Mouse (Mus musculus): ENCODE results near the gene Slco2a1. TPM values are rescaled to one million over a fixed set of nuclear protein-coding genes. Genes with fewer than 3 reads are reported as not detected.

The Slco2a1 gene
- total and polyA plus RNA-seq, 3 experiments = 0.14 TPM; not detected in 2

- no peaks in the 10 kb centered on the region for H3K9me3 ChIP-seq (replicated peaks; ENCODE audit: low read length)
- H3K4me1 ChIP-seq (ENCODE audit: control insufficient read depth in 1 of 2, insufficient read depth in 2 of 2) = peaks cover 31 to 77% of the 10 kb centered on the region in 2 experiments
- H3K36me3 ChIP-seq (replicated peaks in 1 of 2; ENCODE audit: control insufficient read depth in 1 of 2, insufficient read depth in 1 of 2, low read length in 1 of 2) = no peaks in the 10 kb centered on the region
- no peak overlapping the region for H3K4me3 ChIP-seq (replicated peaks in 1 of 3; ENCODE audit: low read depth in 2 of 3, low read length in 2 of 3, poor library complexity in 1 of 3)
- in situ Hi-C loops (cut with MboI; ENCODE audit: low pct_ligation_motif_present, low pct_unique_long_range_greater_than_20kb, low sequenced_read_pairs) (no loop called here), dilution Hi-C loops (cut with MboI; ENCODE audit: extremely low pct_ligation_motif_present, extremely low pct_unique_long_range_greater_than_20kb, low sequenced_read_pairs) (no loop called here)
- no peaks in the 10 kb centered on the region for H3K27me3 ChIP-seq (replicated peaks)
- DNase-seq (ENCODE audit: extremely low read depth) = no peak
- no peak overlapping the region for H3K27ac ChIP-seq (ENCODE audit: insufficient read depth, low read depth)
- no peak overlapping the region for H3K9ac ChIP-seq (ENCODE audit: insufficient read depth, low read depth)
- TF ChIP-seq JUND (conservative IDR thresholded peaks at IDR 0.05; ENCODE audit: low read depth, low read length) = no peak
- TF ChIP-seq RCOR1 (conservative IDR thresholded peaks at IDR 0.05; ENCODE audit: low read depth, low read length) = no peak
- no peak for TF ChIP-seq EP300 (IDR thresholded peaks at IDR 0.05; ENCODE audit: low read length)
- no peak for TF ChIP-seq TCF12 (IDR thresholded peaks at IDR 0.05; ENCODE audit: low read depth, low read length)
- TF ChIP-seq MAFK (IDR thresholded peaks at IDR 0.05; ENCODE audit: insufficient replicate concordance, low read length) = no peak
- TF ChIP-seq CHD1 (IDR thresholded peaks at IDR 0.05; ENCODE audit: low read depth, low read length) = no peak
- TF ChIP-seq TBP (conservative IDR thresholded peaks at IDR 0.05; ENCODE audit: low read depth, low read length) = no peak
- no peak for TF ChIP-seq CTCF (conservative IDR thresholded peaks at IDR 0.05 in 1 of 2, IDR thresholded peaks at IDR 0.05 in 1 of 2; ENCODE audit: low read depth in 2 of 2, low read length in 2 of 2)
- TF ChIP-seq ZC3H11A (IDR thresholded peaks at IDR 0.05; ENCODE audit: low read depth, low read length) = no peak
- no peak for TF ChIP-seq E2F4 (IDR thresholded peaks at IDR 0.05; ENCODE audit: insufficient replicate concordance, low read depth, low read length)
- TF ChIP-seq USF1 (IDR thresholded peaks at IDR 0.05; ENCODE audit: low read depth, low read length) = no peak
- TF ChIP-seq KAT2A (IDR thresholded peaks at IDR 0.05; ENCODE audit: insufficient replicate concordance, low read length) = no peak
- no peak for TF ChIP-seq MAX (IDR thresholded peaks at IDR 0.05; ENCODE audit: low read length)
- TF ChIP-seq UBTF (IDR thresholded peaks at IDR 0.05; ENCODE audit: low read depth, low read length) = no peak
- H3K4me2 ChIP-seq (ENCODE audit: insufficient read depth, low read depth, poor library complexity, severe bottlenecking) = no peak overlapping the region
- no peaks in the 10 kb centered on the region for H3K79me2 ChIP-seq (replicated peaks; ENCODE audit: control insufficient read depth, extremely low read depth, insufficient read depth, poor library complexity, severe bottlenecking)
Observed at GRCm38 (mm10) chr9:103141266-103141665, 152.8 kb downstream of the Slco2a1 start.

GRCm38 (mm10) chr9:103143881-103144280 is 155.4 kb downstream of the Slco2a1 start:
- no peaks in the 10 kb centered on the region for H3K27me3 ChIP-seq (replicated peaks)
- dilution Hi-C loops (cut with MboI; ENCODE audit: extremely low pct_ligation_motif_present, extremely low pct_unique_long_range_greater_than_20kb, low sequenced_read_pairs) = no loop called here
- no peak for TF ChIP-seq MYC (IDR thresholded peaks at IDR 0.05; ENCODE audit: low read depth, low read length)
- TF ChIP-seq ZNF384 (IDR thresholded peaks at IDR 0.05; ENCODE audit: low read depth, low read length) = no peak
- no peak for TF ChIP-seq ELF1 (IDR thresholded peaks at IDR 0.05; ENCODE audit: low read depth, low read length)
- TF ChIP-seq NELFE (IDR thresholded peaks at IDR 0.05; ENCODE audit: low read depth, low read length) = no peak
- TF ChIP-seq MXI1 (IDR thresholded peaks at IDR 0.05; ENCODE audit: low read depth, low read length) = no peak
- no peak for TF ChIP-seq KAT2A (IDR thresholded peaks at IDR 0.05; ENCODE audit: insufficient replicate concordance, low read length)
- no peak for TF ChIP-seq MAZ (IDR thresholded peaks at IDR 0.05; ENCODE audit: low read depth, low read length)
- no peak for TF ChIP-seq CHD1 (IDR thresholded peaks at IDR 0.05; ENCODE audit: low read depth, low read length)
- TF ChIP-seq TCF12 (IDR thresholded peaks at IDR 0.05; ENCODE audit: low read depth, low read length) = no peak
- no peak for TF ChIP-seq UBTF (IDR thresholded peaks at IDR 0.05; ENCODE audit: low read depth, low read length)
- TF ChIP-seq BHLHE40 (IDR thresholded peaks at IDR 0.05; ENCODE audit: low read depth, low read length) = no peak
- TF ChIP-seq USF2 (conservative IDR thresholded peaks at IDR 0.05; ENCODE audit: low read depth, low read length) = no peak
- no peak for TF ChIP-seq ZMIZ1 (IDR thresholded peaks at IDR 0.05; ENCODE audit: low read depth, low read length)
- TF ChIP-seq POLR2AphosphoS2 (IDR thresholded peaks at IDR 0.05; ENCODE audit: low read depth, low read length) = no peak
- TF ChIP-seq MEF2A (IDR thresholded peaks at IDR 0.05; ENCODE audit: borderline replicate concordance, low read depth, low read length) = no peak
- TF ChIP-seq SIN3A (IDR thresholded peaks at IDR 0.05; ENCODE audit: low read length) = no peak
- no peak for TF ChIP-seq USF1 (IDR thresholded peaks at IDR 0.05; ENCODE audit: low read depth, low read length)
- no peaks in the 10 kb centered on the region for H3K9me3 ChIP-seq (replicated peaks; ENCODE audit: low read length)
- H3K79me2 ChIP-seq (replicated peaks; ENCODE audit: control insufficient read depth, extremely low read depth, insufficient read depth, poor library complexity, severe bottlenecking) = no peaks in the 10 kb centered on the region
- no peaks in the 10 kb centered on the region for H3K36me3 ChIP-seq (replicated peaks in 1 of 2; ENCODE audit: control insufficient read depth in 1 of 2, insufficient read depth in 1 of 2, low read length in 1 of 2)
- no peak overlapping the region for H3K4me2 ChIP-seq (ENCODE audit: insufficient read depth, low read depth, poor library complexity, severe bottlenecking)
- DNase-seq (ENCODE audit: extremely low read depth) = no peak
- no peak overlapping the region for H3K9ac ChIP-seq (ENCODE audit: insufficient read depth, low read depth)
- in situ Hi-C loops (cut with MboI; ENCODE audit: low pct_ligation_motif_present, low pct_unique_long_range_greater_than_20kb, low sequenced_read_pairs) = no loop called here
- H3K4me1 ChIP-seq (ENCODE audit: control insufficient read depth in 1 of 2, insufficient read depth in 2 of 2) = peaks cover 39 to 85% of the 10 kb centered on the region in 2 experiments
- no peak overlapping the region for H3K27ac ChIP-seq (ENCODE audit: insufficient read depth, low read depth)
- no peak overlapping the region for H3K4me3 ChIP-seq (replicated peaks in 1 of 3; ENCODE audit: low read depth in 2 of 3, low read length in 2 of 3, poor library complexity in 1 of 3)

All from CH12.LX (cell line).